Mouse (Mus musculus) thymus, postnatal 25 days (tissue): ENCODE results near the gene Pole4.
A peak's percentile ranks its signal among the peaks of the same experiment; 100 is the strongest.

Experiments
- DNase-seq: peaks from one replicate; pipeline ENCODE4 v3.0.0; 2022

Gene Pole4

DNA sequence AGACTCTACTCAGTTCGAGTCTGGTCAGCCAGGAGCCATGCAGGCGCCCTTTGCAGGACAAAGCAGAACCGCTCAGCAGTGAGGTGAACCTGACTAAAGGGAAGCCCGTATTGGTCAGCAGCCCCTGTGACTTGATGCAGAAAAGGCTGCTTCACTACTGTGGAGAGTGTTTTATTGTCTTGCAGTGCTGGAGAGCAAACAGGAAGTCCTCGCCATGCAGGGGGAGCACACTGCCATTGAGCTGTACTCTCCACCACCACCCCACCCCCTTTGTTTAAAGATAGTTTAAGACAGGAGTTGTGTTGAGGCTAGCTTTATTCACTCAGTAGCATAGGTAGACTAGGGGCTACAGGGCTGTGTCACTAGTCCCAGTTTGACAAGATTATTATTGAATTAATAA is at the start of gene Pole4:
Pole4 (minus strand) TSS at position 145 of the 400 bp plus-strand sequence.
- DNase-seq = no peak

GRCm38 (mm10) chr6:82754769-82755168 is 49.6 kb upstream of the Pole4 start:
- DNase-seq = no peak

DNA sequence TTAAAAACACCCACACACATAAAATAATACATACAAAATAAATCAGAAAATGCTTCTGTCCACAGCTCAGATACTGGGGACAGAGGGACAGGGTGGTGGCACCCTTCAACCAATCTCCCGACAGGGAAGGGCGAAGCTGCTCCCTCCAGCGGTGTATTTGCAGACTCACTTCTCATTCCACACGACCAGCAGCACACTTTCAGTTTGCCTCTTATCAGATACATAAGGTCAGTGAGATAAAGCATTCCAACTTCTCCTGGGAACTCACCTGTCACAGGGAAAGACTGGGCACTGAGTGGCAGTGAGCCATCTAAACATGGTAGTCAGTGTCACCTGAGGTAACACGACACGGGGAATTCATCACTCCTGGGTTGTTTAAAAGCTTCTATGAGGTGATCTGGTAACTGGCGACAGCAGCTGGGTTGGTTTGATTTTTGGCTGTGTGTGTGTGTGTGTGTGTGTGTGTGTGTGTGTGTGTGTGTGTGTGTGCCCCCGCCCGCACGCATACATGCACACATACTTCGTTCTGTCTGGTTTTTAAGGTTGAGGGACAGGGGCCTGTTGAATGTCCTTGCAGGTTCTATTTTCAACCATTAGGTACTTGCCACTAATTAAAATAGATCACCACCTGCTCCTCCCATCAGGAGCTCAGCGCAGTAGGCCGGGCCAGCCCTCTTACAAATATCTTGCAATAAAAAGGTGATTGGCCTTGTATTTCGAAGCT is 48.6 kb upstream of the Pole4 start:
- DNase-seq = no peak

- no peak for DNase-seq
Observed at GRCm38 (mm10) chr6:82753061-82753460, 47.9 kb upstream of the Pole4 start.

DNA sequence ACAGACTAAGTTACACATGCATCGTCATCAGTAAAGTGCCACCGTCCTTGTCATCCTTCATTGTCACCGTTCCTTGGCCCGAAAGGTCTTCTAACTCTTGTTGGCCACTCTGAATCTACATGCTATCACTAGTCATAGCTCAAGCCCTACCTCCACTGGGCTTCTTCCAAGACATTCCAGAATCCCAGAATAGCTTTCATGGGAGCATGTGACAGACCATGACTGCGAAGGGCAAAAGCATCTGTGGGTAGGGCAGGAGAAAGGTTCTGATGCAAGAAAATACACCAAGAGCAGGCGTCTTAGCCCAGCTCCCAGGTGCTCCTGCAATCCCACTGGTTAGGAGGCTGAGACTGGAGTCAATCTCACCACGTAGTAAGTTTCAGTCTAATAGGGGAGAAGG is 46.6 kb upstream of the Pole4 start:
- no peak for DNase-seq

- no peak for DNase-seq
Observed at GRCm38 (mm10) chr6:82751031-82751430, 45.9 kb upstream of the Pole4 start.

GRCm38 (mm10) chr6:82750063-82750462 is 44.9 kb upstream of the Pole4 start:
- no peak for DNase-seq

GRCm38 (mm10) chr6:82748106-82748672 is 43.0 kb upstream of the Pole4 start:
- no peak for DNase-seq

DNA sequence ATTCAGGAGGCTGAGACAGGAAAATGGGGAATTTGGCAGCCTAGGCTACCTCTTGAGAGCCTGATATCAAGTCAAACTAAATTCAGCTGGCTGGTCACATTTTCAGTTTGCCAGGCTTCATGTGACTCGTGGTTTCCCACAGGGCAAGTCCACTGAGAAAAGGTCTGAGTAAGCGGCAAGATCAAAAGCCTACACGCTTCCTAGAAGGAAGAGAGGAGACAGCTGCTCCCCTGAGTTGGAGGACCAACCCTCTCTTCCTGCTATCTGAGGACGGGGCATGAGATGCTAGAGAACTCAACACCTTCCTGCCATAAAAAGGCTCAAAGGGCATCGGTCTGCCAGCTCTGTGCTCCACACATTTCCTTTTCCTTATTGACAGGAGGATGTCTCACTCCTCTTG is 41.9 kb upstream of the Pole4 start:
- no peak for DNase-seq

GRCm38 (mm10) chr6:82744553-82744952 is 39.4 kb upstream of the Pole4 start:
- DNase-seq = no peak

DNA sequence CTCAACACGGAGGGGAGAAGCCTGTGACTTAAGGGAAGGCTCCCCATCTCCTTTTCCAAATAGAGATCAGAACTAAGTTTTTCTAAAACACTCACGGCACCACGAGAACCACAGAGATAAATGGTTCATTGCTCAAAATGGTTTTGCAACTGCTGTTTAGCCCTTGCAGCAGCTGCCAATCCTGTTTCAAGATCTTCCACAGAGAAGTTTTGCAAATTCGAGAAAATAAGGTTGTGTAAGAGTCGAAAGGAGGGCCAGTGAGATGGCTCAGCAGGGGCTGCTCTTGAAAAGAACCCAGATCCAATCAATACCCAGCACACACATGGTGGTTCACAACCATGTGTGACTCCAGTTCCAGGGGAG is 36.3 kb upstream of the Pole4 start:
- no peak for DNase-seq

- DNase-seq = no peak
Observed at GRCm38 (mm10) chr6:82740868-82741517, 35.8 kb upstream of the Pole4 start.

- DNase-seq = peak; percentile 40
Observed at GRCm38 (mm10) chr6:82740269-82740668, 35.1 kb upstream of the Pole4 start.

DNA sequence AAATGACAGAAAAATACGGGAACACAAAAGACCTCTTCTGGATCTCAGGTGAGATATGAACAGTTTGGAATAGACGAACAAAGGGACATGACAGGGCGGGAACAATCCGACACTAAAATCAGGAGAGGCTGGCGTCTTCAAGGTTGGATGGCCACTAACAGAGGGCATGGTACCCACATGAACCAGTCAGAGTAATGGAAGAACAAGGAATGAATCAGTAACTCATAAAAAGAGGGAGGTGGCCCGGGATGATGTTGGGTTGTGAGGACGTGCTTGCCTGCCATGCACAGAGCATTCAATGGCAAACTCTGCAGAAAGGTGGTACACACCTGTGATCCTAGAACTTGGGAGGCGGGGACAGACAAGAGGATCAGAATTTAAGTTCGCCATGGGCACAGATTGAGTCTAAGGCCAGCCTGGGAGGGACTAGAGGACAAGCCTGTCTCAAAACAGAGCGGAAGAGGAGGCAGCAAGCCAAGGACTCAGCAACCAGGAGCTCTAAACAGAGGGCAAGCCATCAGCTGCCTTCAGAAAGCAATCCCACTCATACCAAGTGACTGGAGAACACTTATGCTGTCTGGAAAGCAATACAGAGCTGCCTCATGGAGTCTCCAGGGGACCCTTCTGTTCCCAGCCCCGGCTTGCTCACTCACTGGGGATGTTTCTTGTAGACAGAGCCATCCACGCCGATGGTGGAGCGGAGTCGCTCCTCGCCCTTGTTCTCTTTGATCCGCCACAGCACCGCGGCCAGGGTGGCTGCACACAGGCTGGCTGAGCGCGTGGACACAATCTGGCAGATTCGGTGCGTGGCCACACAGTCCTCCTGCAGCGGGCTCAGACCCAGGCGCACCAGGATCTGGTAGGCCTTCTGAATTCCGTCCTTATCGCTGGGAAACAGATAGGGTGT is 32.7 kb upstream of the Pole4 start:
- no peak for DNase-seq

- DNase-seq = no peak
Observed at GRCm38 (mm10) chr6:82736626-82737600, 31.7 kb upstream of the Pole4 start.

- DNase-seq = no peak
Observed at GRCm38 (mm10) chr6:82735347-82735746, 30.2 kb upstream of the Pole4 start.

DNA sequence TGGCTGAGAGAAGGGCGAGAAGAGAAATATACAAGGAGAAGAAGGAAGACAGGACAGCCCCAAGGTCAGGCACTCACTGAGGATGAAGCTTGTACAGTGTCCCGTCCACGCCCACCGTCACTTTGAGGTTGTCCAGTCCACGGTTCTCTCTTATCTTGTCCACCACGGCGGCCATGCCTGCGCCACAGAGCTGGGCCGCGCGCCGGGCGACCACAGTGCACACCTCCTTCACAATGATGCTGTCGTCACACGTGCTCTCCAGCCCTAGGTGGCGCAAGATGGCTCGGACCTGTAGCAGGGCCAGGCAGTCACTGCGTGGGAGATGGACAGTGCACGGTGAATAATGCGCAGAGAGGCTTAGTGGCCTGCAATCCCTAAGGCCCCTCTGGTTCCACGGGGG is 23.5 kb upstream of the Pole4 start:
- no peak for DNase-seq

- DNase-seq = no peak
Observed at GRCm38 (mm10) chr6:82727206-82727605, 22.0 kb upstream of the Pole4 start.

- DNase-seq = no peak
Observed at GRCm38 (mm10) chr6:82723321-82723720, 18.2 kb upstream of the Pole4 start.

- no peak for DNase-seq
Observed at GRCm38 (mm10) chr6:82716126-82716525, 11.0 kb upstream of the Pole4 start.

- no peak for DNase-seq
Observed at GRCm38 (mm10) chr6:82715653-82716052, 10.5 kb upstream of the Pole4 start.

DNA sequence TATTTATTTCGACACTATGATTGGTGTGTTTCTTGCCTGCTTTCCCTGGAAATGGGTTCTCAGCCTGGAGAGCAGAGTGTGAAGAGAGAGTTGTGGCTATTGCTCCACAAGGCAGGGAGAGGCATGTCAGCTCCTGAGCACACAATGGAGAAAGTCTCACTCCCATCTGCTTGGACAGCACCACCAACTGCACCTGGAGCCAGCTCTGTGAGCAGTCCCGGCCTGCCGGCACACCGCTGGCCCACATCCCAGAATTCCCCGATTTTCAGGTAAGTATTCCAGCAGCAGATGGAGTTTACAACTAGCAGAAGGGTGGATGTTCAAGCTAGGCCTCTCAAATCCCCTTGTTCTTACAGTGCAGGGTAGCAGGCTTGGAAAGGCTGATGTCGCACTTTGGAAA is 10.1 kb upstream of the Pole4 start:
- no peak for DNase-seq
